8 mouse cellular contexts compared by ENCODE assay signal in the genomic region with DNA sequence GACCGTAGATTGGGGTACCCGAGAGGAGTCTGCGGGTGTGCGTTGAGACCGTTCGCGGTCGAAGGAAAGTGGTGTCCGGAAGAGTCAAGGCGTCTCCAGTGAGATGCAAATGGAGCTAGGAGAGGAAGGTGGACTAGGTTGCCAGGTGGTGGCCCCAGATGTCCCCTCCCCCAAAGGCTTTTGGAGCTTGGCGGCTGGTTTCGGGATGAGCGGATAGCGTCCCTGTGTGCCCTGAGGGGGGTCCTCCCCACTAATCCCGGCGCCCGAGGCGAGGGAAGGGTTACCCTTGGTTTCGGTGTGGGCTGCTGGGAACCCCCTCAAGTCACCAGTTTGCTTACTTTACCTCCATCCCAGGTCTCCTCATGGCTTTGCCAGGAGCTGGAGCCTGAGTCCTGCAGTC. TPM values are rescaled to one million over a fixed set of nuclear protein-coding genes. Genes with fewer than 3 reads are reported as not detected.
A peak's percentile ranks its signal among the peaks of the same experiment; 100 is the strongest.
DNase-seq lines count a peak whose midpoint lies in the region; ATAC-seq and TF ChIP-seq lines count a peak whose summit lies in the region.

No protein-coding gene starts in this region.

- no peak overlapping the region for H3K27ac ChIP-seq in heart, postnatal 0 days (ENCODE audit: low read depth)
- no peak overlapping the region for H3K27ac ChIP-seq in bone marrow macrophage, adult 2 months (ENCODE audit: insufficient read depth, low read depth, low read length)
- no peak overlapping the region for H3K27ac ChIP-seq in hindbrain, embryonic 11.5 days (ENCODE audit: low read depth, low read length)
- peak overlapping the region; percentile 64 for H3K27ac ChIP-seq in liver, postnatal 0 days (ENCODE audit: low read depth)

- no peak for DNase-seq in heart, postnatal 0 days (ENCODE audit: low spot score)
- no peak for DNase-seq in heart, postnatal 36 days
- peak; percentile 47 for DNase-seq in hindbrain, embryonic 11.5 days (ENCODE audit: low spot score)
- no peak for DNase-seq in liver, postnatal 0 days
- DNase-seq in spleen, postnatal 10 days (ENCODE audit: low spot score in 2 of 2), result no peak
- DNase-seq in frontal cortex, postnatal 14 days (ENCODE audit: low spot score in 2 of 2), result no peak
- DNase-seq in Muller cell, postnatal 12 days (ENCODE audit: inconsistent ontology term), result no peak

- H3K4me1 ChIP-seq in heart, postnatal 0 days (ENCODE audit: control insufficient read depth, insufficient read depth), result peaks cover 15% of the 10 kb centered on the region
- peaks cover 6% of the 10 kb centered on the region; the same call in 1 of the 2 replicates for H3K4me1 ChIP-seq in bone marrow macrophage, adult 2 months (ENCODE audit: control insufficient read depth, insufficient read depth, low read length)
- no peaks in the 10 kb centered on the region for H3K4me1 ChIP-seq in hindbrain, embryonic 11.5 days (replicated peaks; ENCODE audit: control insufficient read depth, insufficient read depth, low read length)
- H3K4me1 ChIP-seq in liver, postnatal 0 days (ENCODE audit: insufficient read depth), result peaks cover 15% of the 10 kb centered on the region

- no peak for TF ChIP-seq POLR2A in bone marrow macrophage, adult 2 months (IDR thresholded peaks at IDR 0.05; ENCODE audit: borderline replicate concordance, low read depth, low read length)

- peak overlapping the region; percentile 85 for H3K4me2 ChIP-seq in heart, postnatal 0 days (ENCODE audit: low read depth, low read length)
- H3K4me2 ChIP-seq in hindbrain, embryonic 11.5 days (replicated peaks; ENCODE audit: low read depth, low read length), result peak overlapping the region; percentile 87
- peak overlapping the region; percentile 73 for H3K4me2 ChIP-seq in liver, postnatal 0 days (ENCODE audit: low read depth, low read length)

- no peak overlapping the region for H3K9ac ChIP-seq in heart, postnatal 0 days (replicated peaks; ENCODE audit: low read depth, low read length)
- no peak overlapping the region for H3K9ac ChIP-seq in hindbrain, embryonic 11.5 days (ENCODE audit: low read depth, low read length)
- H3K9ac ChIP-seq in liver, postnatal 0 days (replicated peaks), result peak overlapping the region; percentile 63

- ATAC-seq in heart, postnatal 0 days (ENCODE audit: insufficient read depth, low read depth), result no peak
- ATAC-seq in hindbrain, embryonic 11.5 days (ENCODE audit: low FRiP score), result no peak
- no peak for ATAC-seq in liver, postnatal 0 days

- H3K27me3 ChIP-seq in heart, postnatal 0 days (ENCODE audit: control insufficient read depth, insufficient read depth, low read length), result peaks cover 56% of the 10 kb centered on the region
- H3K27me3 ChIP-seq in hindbrain, embryonic 11.5 days (ENCODE audit: control insufficient read depth, insufficient read depth, low read length), result peaks cover 45% of the 10 kb centered on the region
- H3K27me3 ChIP-seq in liver, postnatal 0 days (ENCODE audit: insufficient read depth, low read length), result peaks cover 29% of the 10 kb centered on the region

- 5% methylated on average over 19 of the region's 19 CpGs for WGBS in heart, postnatal 0 days
- WGBS in hindbrain, embryonic 11.5 days, result 0% methylated on average over 14 of the region's 19 CpGs
- 2% methylated on average over 19 of the region's 19 CpGs for WGBS in liver, postnatal 0 days (ENCODE audit: insufficient replicate concordance)

- no peaks in the 10 kb centered on the region for H3K9me3 ChIP-seq in heart, postnatal 0 days (replicated peaks; ENCODE audit: control insufficient read depth, low read length)
- H3K9me3 ChIP-seq in hindbrain, embryonic 11.5 days (ENCODE audit: control insufficient read depth, low read length), result no peaks in the 10 kb centered on the region
- no peaks in the 10 kb centered on the region for H3K9me3 ChIP-seq in liver, postnatal 0 days (ENCODE audit: low read length)

- no peak for TF ChIP-seq EP300 in heart, postnatal 0 days (IDR thresholded peaks at IDR 0.05; ENCODE audit: low read depth)
- no peak for TF ChIP-seq EP300 in liver, postnatal 0 days (IDR thresholded peaks at IDR 0.05; ENCODE audit: low read depth)

- TF ChIP-seq CTCF in heart, postnatal 0 days (IDR thresholded peaks at IDR 0.05; ENCODE audit: low read depth), result no peak
- TF ChIP-seq CTCF in bone marrow macrophage, adult 2 months (IDR thresholded peaks at IDR 0.05; ENCODE audit: low read depth, low read length), result no peak
- TF ChIP-seq CTCF in liver, postnatal 0 days (IDR thresholded peaks at IDR 0.05; ENCODE audit: low read depth), result no peak

- no peaks in the 10 kb centered on the region for H3K36me3 ChIP-seq in heart, postnatal 0 days (replicated peaks; ENCODE audit: control insufficient read depth, insufficient read depth, low read length)
- no peaks in the 10 kb centered on the region for H3K36me3 ChIP-seq in hindbrain, embryonic 11.5 days (ENCODE audit: control insufficient read depth, insufficient read depth, low read length)
- no peaks in the 10 kb centered on the region for H3K36me3 ChIP-seq in liver, postnatal 0 days (replicated peaks; ENCODE audit: insufficient read depth, low read length)

- intact Hi-C loops in heart, postnatal 36 days (cut with DNase I), result no loop called here

- peak overlapping the region; percentile 57 for H3K4me3 ChIP-seq in heart, postnatal 0 days (ENCODE audit: low read depth, low read length)
- H3K4me3 ChIP-seq in bone marrow macrophage, adult 2 months (ENCODE audit: insufficient read depth, low read length), result peak overlapping the region; percentile 48
- peak overlapping the region; percentile 46 for H3K4me3 ChIP-seq in hindbrain, embryonic 11.5 days (ENCODE audit: low read depth, low read length)
- peak overlapping the region; percentile 65 for H3K4me3 ChIP-seq in liver, postnatal 0 days (ENCODE audit: low read depth, low read length)

RNA-seq across cellular contexts. Expression of a gene that starts 0.8 kb away (rescaled TPM):
- 1.2 and 1.9 TPM in 2 replicates for total RNA-seq in heart, postnatal 0 days (2014; rRNA removed; ENCODE audit: low replicate concordance)
- 0.19 and 0.52 TPM in 2 replicates for polyA plus RNA-seq in heart, postnatal 0 days (2015; fragmentation: Nextera tagmentation; extraction: Ambion mirVana)
- total RNA-seq in heart, postnatal 36 days (2021), result not detected
- 0.12 TPM in 1 of 2 replicates, not detected in the other for polyA plus RNA-seq in bone marrow macrophage, adult 2 months (2012; ENCODE audit: insufficient read depth, insufficient read length, missing spikeins)
- polyA plus RNA-seq in hindbrain, embryonic 11.5 days (2014; fragmentation: Nextera tagmentation; extraction: Ambion mirVana), result 6.0 and 6.7 TPM in 2 replicates
- polyA plus RNA-seq in liver, postnatal 0 days (2015; fragmentation: Nextera tagmentation; extraction: Ambion mirVana), result 25.0 and 28.8 TPM in 2 replicates

RNA-seq across cellular contexts. Expression of a gene that starts 30.7 kb away (rescaled TPM):
- 70.8 and 80.8 TPM in 2 replicates for total RNA-seq in heart, postnatal 0 days (2014; rRNA removed; ENCODE audit: low replicate concordance)
- 6.2 and 6.5 TPM in 2 replicates for polyA plus RNA-seq in heart, postnatal 0 days (2015; fragmentation: Nextera tagmentation; extraction: Ambion mirVana)
- 100 to 1,000 TPM; 105 to 117 TPM for total RNA-seq in heart, postnatal 36 days (2021)
- polyA plus RNA-seq in bone marrow macrophage, adult 2 months (2012; ENCODE audit: insufficient read depth, insufficient read length, missing spikeins), result 54.5 and 99.5 TPM in 2 replicates
- polyA plus RNA-seq in hindbrain, embryonic 11.5 days (2014; fragmentation: Nextera tagmentation; extraction: Ambion mirVana), result 3.7 and 4.8 TPM in 2 replicates
- 7.2 and 7.3 TPM in 2 replicates for polyA plus RNA-seq in liver, postnatal 0 days (2015; fragmentation: Nextera tagmentation; extraction: Ambion mirVana)
